Mouse (Mus musculus) liver, adult (tissue): ENCODE measurements around the gene Nup160.

Source experiments
- GATA4 ChIP-seq: IDR thresholded peaks from 2 replicates; pipeline ENCODE4 v1.6.1; 2014; ENCODE audit warnings: mild to moderate bottlenecking, low read length; ENCODE audit not compliant: insufficient replicate concordance

The Nup160 gene

GRCm38 (mm10) chr2:90700943-90701342, 23.9 kb downstream of the Nup160 start:
- TF ChIP-seq GATA4, result no peak

GRCm38 (mm10) chr2:90708548-90708947, 31.5 kb downstream of the Nup160 start:
- TF ChIP-seq GATA4, result no peak

- TF ChIP-seq GATA4, result no peak
Measured at GRCm38 (mm10) chr2:90715555-90716092, 38.6 kb downstream of the Nup160 start.

GRCm38 (mm10) chr2:90717366-90717765, 40.4 kb downstream of the Nup160 start:
- TF ChIP-seq GATA4, result no peak

- no peak for TF ChIP-seq GATA4
Measured at GRCm38 (mm10) chr2:90717948-90718347, 40.9 kb downstream of the Nup160 start.

- TF ChIP-seq GATA4, result no peak
Measured at GRCm38 (mm10) chr2:90726818-90727217, 49.8 kb downstream of the Nup160 start.

- TF ChIP-seq GATA4, result no peak
Measured at GRCm38 (mm10) chr2:90735326-90735725, 58.3 kb downstream of the Nup160 start.

GRCm38 (mm10) chr2:90738801-90739200, 61.8 kb downstream of the Nup160 start:
- no peak for TF ChIP-seq GATA4

GRCm38 (mm10) chr2:90739327-90739726, 62.3 kb downstream of the Nup160 start:
- TF ChIP-seq GATA4, result no peak

GRCm38 (mm10) chr2:90739921-90740320, 62.9 kb downstream of the Nup160 start:
- TF ChIP-seq GATA4, result no peak

- TF ChIP-seq GATA4, result no peak
Measured at GRCm38 (mm10) chr2:90744285-90745052, 67.5 kb downstream of the Nup160 start.

- TF ChIP-seq GATA4, result peak; percentile 33; the same call in 1 of the 2 replicates
Measured at GRCm38 (mm10) chr2:90745053-90745678, 68.2 kb downstream of the Nup160 start, which contains the start of gene Fnbp4. TSS of gene Fnbp4 (plus strand) at chr2:90745370.

GRCm38 (mm10) chr2:90745740-90746537, 68.9 kb downstream of the Nup160 start:
- TF ChIP-seq GATA4, result no peak

GRCm38 (mm10) chr2:90746538-90746865, 69.5 kb downstream of the Nup160 start:
- TF ChIP-seq GATA4, result no peak

- TF ChIP-seq GATA4, result no peak
Measured at GRCm38 (mm10) chr2:90747131-90747530, 70.1 kb downstream of the Nup160 start.
